ENCODE assay signal across 7 mouse cellular contexts in genomic region chr10:29534830-29535227, GRCm38 (mm10). TPM values are rescaled to one million over a fixed set of nuclear protein-coding genes. Genes with fewer than 3 reads are reported as not detected.
DNase-seq lines count a peak whose midpoint lies in the region; ATAC-seq lines count a peak whose summit lies in the region.

No protein-coding gene starts in this region.

- H3K4me2 ChIP-seq in lung, embryonic 15.5 days = peak overlapping the region; percentile 99
- peak overlapping the region; percentile 72 for H3K4me2 ChIP-seq in forebrain, embryonic 11.5 days (ENCODE audit: low read depth, low read length, severe bottlenecking)
- peak overlapping the region; percentile 94 for H3K4me2 ChIP-seq in limb, embryonic 15.5 days
- H3K4me2 ChIP-seq in stomach, embryonic 15.5 days = peak overlapping the region; percentile 91

- peaks cover 41% of the 10 kb centered on the region for H3K27me3 ChIP-seq in lung, embryonic 15.5 days
- peaks cover 9% of the 10 kb centered on the region; the same call in 1 of the 2 replicates for H3K27me3 ChIP-seq in forebrain, embryonic 11.5 days (ENCODE audit: control insufficient read depth, insufficient read depth, low read length)
- 0 out of 2 replicates have a peak, but pooled peaks cover 13% of the 10 kb centered on the region for H3K27me3 ChIP-seq in limb, embryonic 15.5 days
- H3K27me3 ChIP-seq in stomach, embryonic 15.5 days (replicated peaks) = 0 out of 2 replicates have a peak, but pooled peaks cover 5% of the 10 kb centered on the region

- WGBS in lung, embryonic 15.5 days = 2% methylated on average over 7 of the region's 7 CpGs
- 0% methylated on average over 5 of the region's 7 CpGs for WGBS in forebrain, embryonic 11.5 days
- 0% methylated on average over 7 of the region's 7 CpGs for WGBS in limb, embryonic 15.5 days
- WGBS in stomach, embryonic 15.5 days = under 1% methylated on average over 7 of the region's 7 CpGs

- H3K4me3 ChIP-seq in lung, embryonic 15.5 days = peak overlapping the region; percentile 61
- peak overlapping the region; percentile 62 for H3K4me3 ChIP-seq in forebrain, embryonic 11.5 days (ENCODE audit: low read depth, low read length)
- peak overlapping the region; percentile 64 for H3K4me3 ChIP-seq in limb, embryonic 15.5 days
- peak overlapping the region; percentile 58 for H3K4me3 ChIP-seq in stomach, embryonic 15.5 days (replicated peaks)

- no peaks in the 10 kb centered on the region for H3K36me3 ChIP-seq in lung, embryonic 15.5 days
- H3K36me3 ChIP-seq in forebrain, embryonic 11.5 days (ENCODE audit: control insufficient read depth, insufficient read depth, low read length) = no peaks in the 10 kb centered on the region
- no peaks in the 10 kb centered on the region for H3K36me3 ChIP-seq in limb, embryonic 15.5 days
- H3K36me3 ChIP-seq in stomach, embryonic 15.5 days = no peaks in the 10 kb centered on the region

- ATAC-seq in lung, embryonic 15.5 days (ENCODE audit: borderline replicate concordance, extremely low read depth, low FRiP score, low TSS enrichment) = no peak
- ATAC-seq in forebrain, embryonic 11.5 days (replicated peaks; ENCODE audit: low FRiP score) = peak; percentile 37
- ATAC-seq in limb, embryonic 15.5 days (ENCODE audit: insufficient number of reproducible peaks, low FRiP score, low TSS enrichment, low read depth) = no peak
- ATAC-seq in stomach, embryonic 15.5 days (ENCODE audit: insufficient read depth, low FRiP score, low read depth) = no peak

- H3K9me3 ChIP-seq in lung, embryonic 15.5 days = no peaks in the 10 kb centered on the region
- no peaks in the 10 kb centered on the region for H3K9me3 ChIP-seq in forebrain, embryonic 11.5 days (ENCODE audit: control insufficient read depth, low read length)
- H3K9me3 ChIP-seq in limb, embryonic 15.5 days = no peaks in the 10 kb centered on the region
- no peaks in the 10 kb centered on the region for H3K9me3 ChIP-seq in stomach, embryonic 15.5 days

- DNase-seq in lung, postnatal 25 days (ENCODE audit: low spot score) = no peak
- no peak for DNase-seq in forebrain, embryonic 11.5 days (ENCODE audit: low spot score)
- no peak for DNase-seq in adipocyte (ENCODE audit: low spot score)
- no peak for DNase-seq in natural killer cell, adult 2 months (ENCODE audit: low spot score in 2 of 2)

- H3K27ac ChIP-seq in lung, embryonic 15.5 days = no peak overlapping the region
- peak overlapping the region; percentile 69; the same call in 1 of the 2 replicates for H3K27ac ChIP-seq in forebrain, embryonic 11.5 days (ENCODE audit: low read depth, low read length)
- no peak overlapping the region; the same call in 1 of the 2 replicates for H3K27ac ChIP-seq in limb, embryonic 15.5 days
- H3K27ac ChIP-seq in stomach, embryonic 15.5 days = no peak overlapping the region

- no peak overlapping the region for H3K9ac ChIP-seq in lung, embryonic 15.5 days
- peak overlapping the region; percentile 68 for H3K9ac ChIP-seq in forebrain, embryonic 11.5 days (ENCODE audit: low read length)
- no peak overlapping the region for H3K9ac ChIP-seq in limb, embryonic 15.5 days
- no peak overlapping the region for H3K9ac ChIP-seq in stomach, embryonic 15.5 days

- peaks cover 28% of the 10 kb centered on the region for H3K4me1 ChIP-seq in lung, embryonic 15.5 days
- H3K4me1 ChIP-seq in forebrain, embryonic 11.5 days (replicated peaks; ENCODE audit: control insufficient read depth, insufficient read depth, low read length) = peaks cover 2% of the 10 kb centered on the region; the same call in 1 of the 2 replicates
- peaks cover 23% of the 10 kb centered on the region for H3K4me1 ChIP-seq in limb, embryonic 15.5 days
- no peaks in the 10 kb centered on the region for H3K4me1 ChIP-seq in stomach, embryonic 15.5 days

RNA-seq across cellular contexts. Expression of gene Rspo3, which starts 0.8 kb away (rescaled TPM):
- 1.7 and 2.0 TPM in 2 replicates for polyA plus RNA-seq in lung, embryonic 15.5 days (2015; fragmentation: Nextera tagmentation; extraction: Ambion mirVana)
- polyA plus RNA-seq in forebrain, embryonic 11.5 days (2014; fragmentation: Nextera tagmentation; extraction: Ambion mirVana) = 56.4 and 62.5 TPM in 2 replicates
- 18.1 and 18.6 TPM in 2 replicates for polyA plus RNA-seq in limb, embryonic 15.5 days (2015; fragmentation: Nextera tagmentation; extraction: Ambion mirVana)
- polyA plus RNA-seq in stomach, embryonic 15.5 days (2015; fragmentation: Nextera tagmentation; extraction: Ambion mirVana) = 12.7 and 14.6 TPM in 2 replicates
